Mouse (Mus musculus): ENCODE results near the gene Peak1.
"Not testable (repeated sequence)": the region's sequence is repeated elsewhere in the genome, so short reads cannot be mapped to it uniquely, and the experiment has no call there.

Gene Peak1

GRCm38 (mm10) chr9:56417948-56418737, at the start of gene Peak1, which contains the start of gene Hmg20a:
Gene Peak1, minus strand, starts transcription at chr9:56418067.
Gene Hmg20a, plus strand, starts transcription at chr9:56418609.
- DNase-seq (ENCODE audit: low read depth, low spot score), result peak; percentile 100

- no peak for DNase-seq (ENCODE audit: low read depth, low spot score)
These were observed 48.4 kb upstream of the Peak1 start for GRCm38 (mm10) chr9:56466251-56466650.

- peak; percentile 57 for DNase-seq (ENCODE audit: low read depth, low spot score)
These were observed 47.2 kb upstream of the Peak1 start for GRCm38 (mm10) chr9:56464863-56465654.

- no peak for DNase-seq (ENCODE audit: low read depth, low spot score)
These were observed 46.0 kb upstream of the Peak1 start for GRCm38 (mm10) chr9:56463686-56464515.

- no peak for DNase-seq (ENCODE audit: low read depth, low spot score)
These were observed 45.2 kb upstream of the Peak1 start for GRCm38 (mm10) chr9:56463046-56463445.

GRCm38 (mm10) chr9:56462606-56463005, 44.7 kb upstream of the Peak1 start:
- no peak for DNase-seq (ENCODE audit: low read depth, low spot score)

GRCm38 (mm10) chr9:56460987-56461386, 43.1 kb upstream of the Peak1 start:
- no peak for DNase-seq (ENCODE audit: low read depth, low spot score)

- no peak for DNase-seq (ENCODE audit: low read depth, low spot score)
These were observed 38.6 kb upstream of the Peak1 start for GRCm38 (mm10) chr9:56456426-56456825.

GRCm38 (mm10) chr9:56453038-56453815, 35.4 kb upstream of the Peak1 start:
- DNase-seq (ENCODE audit: low read depth, low spot score), result no peak

GRCm38 (mm10) chr9:56451570-56451969, 33.7 kb upstream of the Peak1 start:
- no peak for DNase-seq (ENCODE audit: low read depth, low spot score)

GRCm38 (mm10) chr9:56439699-56440098, 21.8 kb upstream of the Peak1 start:
- DNase-seq (ENCODE audit: low read depth, low spot score), result no peak

- DNase-seq (ENCODE audit: low read depth, low spot score), result not testable (repeated sequence)
These were observed 19.5 kb upstream of the Peak1 start for GRCm38 (mm10) chr9:56437300-56437892.

- DNase-seq (ENCODE audit: low read depth, low spot score), result no peak
These were observed 18.1 kb upstream of the Peak1 start for GRCm38 (mm10) chr9:56435821-56436526.

- no peak for DNase-seq (ENCODE audit: low read depth, low spot score)
These were observed 7.0 kb upstream of the Peak1 start for GRCm38 (mm10) chr9:56424861-56425260.

- no peak for DNase-seq (ENCODE audit: low read depth, low spot score)
These were observed 4.1 kb upstream of the Peak1 start for GRCm38 (mm10) chr9:56421991-56422390.

- no peak for DNase-seq (ENCODE audit: low read depth, low spot score)
These were observed 3.2 kb upstream of the Peak1 start for GRCm38 (mm10) chr9:56420892-56421601.

GRCm38 (mm10) chr9:56420236-56420635, 2.4 kb upstream of the Peak1 start:
- DNase-seq (ENCODE audit: low read depth, low spot score), result no peak

GRCm38 (mm10) chr9:56418738-56419239, 922 bp upstream of the Peak1 start:
- DNase-seq (ENCODE audit: low read depth, low spot score), result peak; percentile 83

- peak; percentile 74 for DNase-seq (ENCODE audit: low read depth, low spot score)
These were observed 386 bp downstream of the Peak1 start for GRCm38 (mm10) chr9:56417415-56417947.

All from mesoderm, embryonic 11.5 days (tissue).